Mouse (Mus musculus): ENCODE data around the gene Klhl8. TPM values are rescaled to one million over a fixed set of nuclear protein-coding genes. Genes with fewer than 3 reads are reported as not detected.

The Klhl8 gene
- polyA plus RNA-seq (2012; ENCODE audit: low replicate concordance): 0.10 TPM in 1 of 2 replicates, not detected in the other

GRCm38 (mm10) chr5:103910748-103911409 is at the start of gene Klhl8:
Klhl8 (minus strand) TSS chr5:103911259.

Other genes with a start within 250 kb of the Klhl8 start
- gene Aff1, start 218.9 kb downstream of the Klhl8 start, polyA plus RNA-seq (2012; ENCODE audit: low replicate concordance): 42.2 and 63.7 TPM in 2 replicates
- not detected in 2 replicates for gene Hsd17b13, start 66.2 kb upstream of the Klhl8 start, polyA plus RNA-seq (2012; ENCODE audit: low replicate concordance)
- 0.79 and 1.0 TPM in 2 replicates for gene Hsd17b11, start 110.7 kb upstream of the Klhl8 start, polyA plus RNA-seq (2012; ENCODE audit: low replicate concordance)
- 253 and 295 TPM in 2 replicates for gene Nudt9, start 135.0 kb upstream of the Klhl8 start, polyA plus RNA-seq (2012; ENCODE audit: low replicate concordance)
- gene Gm17660, start 166.3 kb upstream of the Klhl8 start, polyA plus RNA-seq (2012; ENCODE audit: low replicate concordance): not detected in 2 replicates
- 0.54 TPM in 1 of 2 replicates, not detected in the other for gene Sparcl1, start 202.5 kb upstream of the Klhl8 start, polyA plus RNA-seq (2012; ENCODE audit: low replicate concordance)

Measured in leukemia stem cell, adult 10-12 weeks (primary cell).